Mouse (Mus musculus) adrenal gland, adult (tissue): ENCODE results near the gene Rbm10.

ENCODE experiments used
- DNase-seq, 2 experiments: peaks; one replicate each; pipeline ENCODE4 v3.0.0; 2022 to 2023; ENCODE audit warnings: low spot score in 1 of 2; ENCODE audit not compliant: inconsistent age in 2 of 2

The Rbm10 gene

DNA sequence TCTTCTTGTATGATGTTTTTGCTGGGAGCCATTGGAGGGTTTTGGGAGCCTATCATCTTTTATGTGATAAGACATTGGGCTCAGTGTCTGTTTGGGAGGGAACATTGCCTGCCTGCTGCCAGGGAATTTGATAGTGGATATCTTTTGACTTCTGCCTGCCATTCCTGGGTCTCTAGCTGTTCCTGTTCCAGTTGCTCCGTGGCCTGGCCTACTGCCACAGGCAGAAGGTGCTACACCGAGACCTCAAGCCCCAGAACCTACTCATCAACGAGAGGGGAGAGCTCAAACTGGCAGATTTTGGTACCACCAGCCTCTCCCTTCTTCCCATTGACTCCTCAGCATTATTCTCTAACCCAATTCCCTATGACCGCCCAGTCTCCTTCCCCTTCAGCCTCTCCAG, 78.5 kb downstream of the Rbm10 start:
- DNase-seq = no peak
